Mouse (Mus musculus): ENCODE results near the gene Mrap.

Gene Mrap

GRCm38 (mm10) chr16:90738092-90738956 is at the start of gene Mrap:
Gene Mrap (plus strand): TSS chr16:90738207.
- in situ Hi-C loops (cut with MboI, MseI) = no loop called here

DNA sequence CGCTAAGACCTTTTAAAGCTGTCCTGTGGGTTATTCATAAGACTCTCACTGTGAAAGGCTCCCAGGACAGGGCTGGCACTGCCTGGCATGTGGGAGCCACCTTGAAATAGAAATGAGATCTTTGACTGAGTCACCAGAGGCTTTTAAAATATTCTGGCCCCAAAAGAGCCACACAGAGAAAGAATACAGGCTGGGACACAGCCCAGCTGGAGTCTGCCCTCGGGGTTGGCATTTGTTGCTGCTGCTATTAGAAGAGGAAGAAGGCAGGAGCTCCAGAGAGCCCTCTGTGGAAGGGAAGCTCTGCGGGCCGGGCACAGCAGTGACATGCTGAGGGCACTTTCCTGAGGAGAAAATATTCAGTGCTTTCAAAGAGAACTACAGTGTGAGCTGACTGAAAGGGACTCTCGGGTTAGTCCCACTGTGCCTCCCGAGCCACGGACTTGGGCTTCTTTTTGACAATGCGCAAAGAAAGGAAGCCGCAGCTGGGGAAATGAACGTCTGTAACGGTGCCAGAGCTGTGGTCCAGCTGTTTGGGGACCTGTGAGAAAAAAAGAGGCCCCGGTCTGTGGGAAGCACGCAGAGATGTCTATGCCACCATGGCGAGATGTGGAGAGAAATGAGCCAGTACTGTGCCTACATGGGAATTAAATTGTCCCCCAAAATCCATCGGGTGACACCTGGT is 45.2 kb upstream of the Mrap start:
- in situ Hi-C loops (cut with MboI, MseI) = no loop called here

- in situ Hi-C loops (cut with MboI, MseI) = no loop called here
These were observed 44.4 kb upstream of the Mrap start for GRCm38 (mm10) chr16:90693625-90694024.

GRCm38 (mm10) chr16:90694719-90695118 is 43.3 kb upstream of the Mrap start:
- in situ Hi-C loops (cut with MboI, MseI) = no loop called here

GRCm38 (mm10) chr16:90695121-90695520 is 42.9 kb upstream of the Mrap start:
- in situ Hi-C loops (cut with MboI, MseI) = no loop called here

DNA sequence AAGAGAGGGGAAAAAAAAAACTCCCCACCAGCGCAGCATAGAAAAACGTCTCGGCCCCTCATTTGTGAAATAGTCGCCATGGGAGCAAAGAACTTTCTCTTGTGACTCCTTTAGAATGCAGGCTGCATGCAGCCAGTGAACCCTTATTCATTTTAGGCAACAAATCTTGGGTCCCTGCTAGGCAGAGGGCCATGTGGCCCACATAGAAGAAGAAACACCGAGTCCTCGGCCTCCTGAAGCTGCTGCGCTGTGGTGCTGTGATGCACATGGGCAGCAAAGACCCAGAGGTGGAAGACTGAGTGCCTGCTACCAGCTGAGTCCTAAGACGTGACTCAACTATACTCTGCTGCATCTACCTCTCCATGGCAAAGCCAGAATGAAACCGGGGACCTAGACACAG is 41.7 kb upstream of the Mrap start:
- in situ Hi-C loops (cut with MboI, MseI) = no loop called here

DNA sequence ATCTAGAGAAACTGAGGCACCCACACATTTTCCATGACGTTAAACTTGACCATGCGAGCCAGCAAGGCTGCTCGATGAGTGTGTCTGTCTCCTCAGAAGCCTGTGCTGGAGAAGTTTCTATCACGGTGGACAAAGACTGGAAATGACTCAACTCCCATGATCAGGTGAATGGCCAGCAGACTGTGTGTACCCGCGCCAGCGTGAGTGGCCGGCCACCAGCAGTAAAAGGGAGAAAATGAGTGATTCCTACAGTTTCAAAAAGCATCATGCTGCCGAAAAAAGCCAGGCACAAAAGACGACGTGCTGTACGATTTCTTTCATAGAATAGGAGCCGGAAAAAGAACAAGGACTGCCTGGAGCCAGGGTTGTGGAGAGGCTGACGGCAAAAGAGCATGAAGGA is 38.6 kb upstream of the Mrap start:
- in situ Hi-C loops (cut with MboI, MseI) = no loop called here

DNA sequence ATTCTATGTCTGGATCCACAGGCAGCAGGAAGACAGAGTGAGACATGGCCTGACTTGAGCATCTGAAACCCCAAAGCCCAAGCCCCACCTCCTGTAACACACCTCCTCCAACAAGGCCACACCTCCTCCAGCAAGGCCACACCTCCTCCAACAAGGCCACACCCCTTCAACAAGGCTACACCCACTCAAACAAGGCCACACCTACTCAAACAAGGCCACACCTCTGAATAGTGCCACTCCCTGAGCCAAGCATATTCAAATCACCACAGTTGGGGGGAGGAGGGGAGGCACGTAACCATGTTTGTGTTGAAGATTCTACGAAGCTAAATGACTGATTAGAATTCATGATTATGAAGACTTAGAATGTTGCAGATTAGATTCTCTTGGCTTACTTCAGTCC is 36.5 kb upstream of the Mrap start:
- in situ Hi-C loops (cut with MboI, MseI) = loop anchor here (25.0 kb wide), 1 partner anchor 864 kb away; no protein-coding TSS in a partner anchor

GRCm38 (mm10) chr16:90703646-90704045 is 34.4 kb upstream of the Mrap start:
- in situ Hi-C loops (cut with MboI, MseI) = loop anchor here (25.0 kb wide), 1 partner anchor 866 kb away; no protein-coding TSS in a partner anchor

DNA sequence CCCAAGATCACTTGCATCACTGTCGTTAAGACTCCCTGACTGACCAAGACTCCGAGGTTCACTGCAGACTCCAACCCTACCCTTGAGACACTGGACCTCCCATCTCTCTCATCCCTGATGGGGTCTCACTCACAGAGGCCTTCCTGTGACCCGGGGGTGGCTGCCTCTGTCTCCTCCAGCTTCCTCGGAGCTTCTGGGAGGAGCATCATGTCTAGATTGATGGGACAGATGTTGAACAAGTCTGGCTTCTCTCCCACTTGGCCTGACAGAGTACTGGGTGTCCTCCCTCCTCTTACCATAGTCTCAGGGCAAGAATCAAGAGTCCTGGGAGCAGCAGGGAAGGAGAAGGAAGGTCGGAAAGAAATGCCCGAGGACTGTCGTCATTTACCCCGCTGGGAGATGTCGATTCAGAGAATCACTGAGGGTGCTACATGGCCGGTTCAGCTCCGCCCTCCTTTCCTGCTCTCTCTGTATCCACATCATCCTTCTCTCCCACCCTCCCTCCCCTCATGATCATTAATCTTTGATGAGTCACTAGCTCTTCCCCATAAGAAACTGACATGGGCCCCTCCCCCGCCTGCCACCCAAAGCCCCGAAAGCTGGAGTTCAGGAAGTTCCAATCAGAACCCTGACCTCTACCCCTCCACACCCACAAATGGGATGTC is 33.7 kb upstream of the Mrap start:
- in situ Hi-C loops (cut with MboI, MseI) = loop anchor here (25.0 kb wide), 1 partner anchor 867 kb away; no protein-coding TSS in a partner anchor

GRCm38 (mm10) chr16:90706279-90706678 is 31.7 kb upstream of the Mrap start:
- in situ Hi-C loops (cut with MboI, MseI) = loop anchor here (25.0 kb wide), 1 partner anchor 869 kb away; no protein-coding TSS in a partner anchor

DNA sequence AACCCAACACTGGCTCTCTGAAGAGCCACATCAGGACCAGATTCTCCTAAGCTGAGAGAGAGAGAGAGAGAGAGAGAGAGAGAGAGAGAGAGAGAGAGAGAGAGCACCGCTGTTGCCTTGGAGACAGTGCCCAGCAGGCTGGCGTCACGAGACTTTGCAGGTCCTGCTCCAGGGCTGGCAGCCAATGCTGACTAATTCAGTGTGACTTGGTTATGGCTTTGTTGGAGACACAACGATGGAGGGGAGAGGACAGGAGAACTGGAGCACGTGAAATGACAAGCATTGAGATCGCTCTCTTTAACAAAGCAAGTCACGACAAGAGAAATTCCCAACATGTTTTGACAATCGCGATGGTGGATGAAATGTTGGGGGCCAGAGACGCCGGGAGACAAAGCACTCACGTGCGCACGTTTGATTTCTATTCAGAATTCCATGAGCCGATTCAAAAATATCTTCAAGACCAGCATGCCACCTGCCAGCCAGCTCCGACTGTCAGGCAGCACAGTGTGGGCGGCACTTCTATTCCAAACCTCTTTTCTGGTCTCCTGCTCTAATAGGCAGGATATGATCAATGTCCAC is 28.2 kb upstream of the Mrap start:
- in situ Hi-C loops (cut with MboI, MseI) = loop anchor here (10.0 to 25.0 kb wide), 2 partner anchors 335 to 872 kb away; no protein-coding TSS in a partner anchor

DNA sequence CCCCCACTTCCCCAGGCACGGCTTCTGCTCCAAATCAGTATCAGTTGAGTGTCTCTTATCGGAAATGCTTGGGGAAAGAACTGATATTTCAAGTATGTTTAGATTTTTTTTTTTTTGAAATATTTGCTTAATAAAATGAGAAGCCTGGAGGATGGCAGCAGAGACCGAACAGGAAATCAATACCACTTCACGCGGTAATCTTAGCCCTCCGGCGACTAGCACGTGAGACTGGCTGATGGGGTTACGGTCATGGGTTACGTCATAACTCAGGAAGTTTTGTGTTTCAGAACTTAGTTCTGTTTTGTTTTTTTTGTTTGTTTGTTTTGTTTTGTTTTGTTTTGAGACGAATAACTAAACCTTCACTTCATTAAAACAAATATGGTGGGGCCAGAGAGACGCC is 27.7 kb upstream of the Mrap start:
- in situ Hi-C loops (cut with MboI, MseI) = loop anchor here (10.0 to 25.0 kb wide), 2 partner anchors 336 to 873 kb away; no protein-coding TSS in a partner anchor

GRCm38 (mm10) chr16:90724051-90724450 is 14.0 kb upstream of the Mrap start:
- in situ Hi-C loops (cut with MboI, MseI) = loop anchor here (25.0 kb wide), 1 partner anchor 887 kb away; no protein-coding TSS in a partner anchor

- in situ Hi-C loops (cut with MboI, MseI) = no loop called here
These were observed 11.3 kb upstream of the Mrap start for GRCm38 (mm10) chr16:90726600-90727227.

GRCm38 (mm10) chr16:90727233-90728115 is 10.5 kb upstream of the Mrap start, which contains the start of gene Mis18a:
Gene Mis18a (minus strand): TSS chr16:90727404.
- in situ Hi-C loops (cut with MboI, MseI) = no loop called here

DNA sequence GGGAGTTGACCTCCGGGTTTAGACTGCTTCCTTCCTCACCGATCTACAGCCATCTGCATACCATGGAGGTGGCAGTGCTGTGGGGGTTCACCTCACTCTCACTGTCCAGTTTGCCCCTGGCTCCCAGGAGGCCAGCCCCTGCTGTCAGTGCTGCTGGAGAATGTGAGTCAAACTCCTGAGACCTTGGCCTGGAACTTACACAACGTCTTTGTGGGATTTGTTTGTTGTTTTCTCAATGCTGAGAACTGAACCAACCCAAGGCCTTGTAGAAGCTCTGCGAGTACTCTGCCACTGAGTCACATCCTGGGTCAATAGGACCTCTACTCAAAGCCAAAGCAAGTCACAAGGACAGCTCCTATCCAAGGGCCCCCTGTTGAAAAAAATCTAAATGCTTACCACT is 2.4 kb upstream of the Mrap start:
- in situ Hi-C loops (cut with MboI, MseI) = no loop called here

DNA sequence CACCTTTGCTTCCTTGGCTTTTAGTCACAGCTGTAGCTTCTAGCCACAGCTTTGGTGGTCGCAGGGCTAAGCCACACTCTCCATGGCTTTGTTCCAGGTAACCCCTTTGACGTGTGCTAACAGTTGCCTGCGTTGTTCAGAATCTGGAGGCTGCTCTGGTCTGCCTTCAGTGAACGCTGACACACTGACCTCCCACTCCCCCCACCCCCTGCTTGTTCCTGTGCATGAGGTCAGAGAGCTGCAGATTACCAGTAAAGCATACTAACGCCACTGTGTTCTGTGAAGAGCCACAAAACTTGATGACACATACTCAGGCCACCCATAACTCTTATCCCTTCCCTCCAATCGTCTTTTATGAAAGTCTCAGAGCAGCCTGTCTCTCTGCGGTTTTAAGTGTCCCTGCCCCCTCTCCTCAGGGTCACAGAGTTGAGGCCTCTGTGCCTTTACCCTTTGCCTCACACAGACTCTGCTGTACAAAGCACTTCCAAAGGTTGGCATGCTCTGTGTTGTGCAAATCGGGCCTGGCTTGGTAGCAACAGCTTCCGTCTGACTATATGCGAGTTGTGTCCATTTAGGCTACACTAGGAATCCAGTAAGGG is 1.2 kb upstream of the Mrap start:
- in situ Hi-C loops (cut with MboI, MseI) = no loop called here

DNA sequence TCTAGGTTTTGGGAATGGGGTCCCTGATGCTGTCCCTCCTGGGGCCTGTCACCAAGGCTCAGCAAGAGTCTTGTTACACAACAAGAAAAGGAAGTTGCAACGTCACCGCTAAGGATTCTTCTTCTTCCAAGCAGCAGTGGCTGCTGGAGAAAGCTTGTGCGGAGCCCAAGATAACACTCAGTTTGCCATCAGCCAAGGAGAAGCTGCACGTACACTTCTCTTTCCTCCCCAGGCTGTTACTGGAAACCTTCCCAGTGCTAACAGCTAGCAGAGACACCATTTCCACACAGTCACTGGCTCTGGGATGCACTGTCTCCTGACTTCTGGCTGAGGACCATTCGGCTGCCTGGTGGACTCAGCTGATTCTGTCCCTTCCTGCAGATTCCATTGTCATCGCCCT is 9.1 kb downstream of the Mrap start:
- in situ Hi-C loops (cut with MboI, MseI) = no loop called here

DNA sequence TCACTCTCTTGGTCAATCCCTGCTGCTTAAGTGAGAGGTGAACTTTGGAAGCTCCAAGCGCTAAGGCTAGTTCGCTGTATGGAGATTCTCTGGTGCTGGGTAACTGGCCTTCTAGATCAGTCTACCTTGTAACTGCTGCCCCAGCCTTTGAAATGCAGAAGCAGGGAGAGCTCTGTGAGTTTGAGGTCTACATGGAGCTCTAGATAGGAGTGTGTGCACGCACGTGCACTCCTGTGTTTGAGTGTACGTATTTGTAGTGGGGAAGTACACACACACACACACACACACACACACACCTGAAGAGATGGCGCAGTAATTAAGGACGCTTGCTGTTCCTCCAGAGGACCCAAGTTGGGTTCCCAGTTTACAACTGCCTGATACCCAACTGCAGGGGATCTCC is 10.2 kb downstream of the Mrap start:
- in situ Hi-C loops (cut with MboI, MseI) = no loop called here
